Mouse (Mus musculus): Measurements from ENCODE around the gene Hpcal1.

The Hpcal1 gene

DNA sequence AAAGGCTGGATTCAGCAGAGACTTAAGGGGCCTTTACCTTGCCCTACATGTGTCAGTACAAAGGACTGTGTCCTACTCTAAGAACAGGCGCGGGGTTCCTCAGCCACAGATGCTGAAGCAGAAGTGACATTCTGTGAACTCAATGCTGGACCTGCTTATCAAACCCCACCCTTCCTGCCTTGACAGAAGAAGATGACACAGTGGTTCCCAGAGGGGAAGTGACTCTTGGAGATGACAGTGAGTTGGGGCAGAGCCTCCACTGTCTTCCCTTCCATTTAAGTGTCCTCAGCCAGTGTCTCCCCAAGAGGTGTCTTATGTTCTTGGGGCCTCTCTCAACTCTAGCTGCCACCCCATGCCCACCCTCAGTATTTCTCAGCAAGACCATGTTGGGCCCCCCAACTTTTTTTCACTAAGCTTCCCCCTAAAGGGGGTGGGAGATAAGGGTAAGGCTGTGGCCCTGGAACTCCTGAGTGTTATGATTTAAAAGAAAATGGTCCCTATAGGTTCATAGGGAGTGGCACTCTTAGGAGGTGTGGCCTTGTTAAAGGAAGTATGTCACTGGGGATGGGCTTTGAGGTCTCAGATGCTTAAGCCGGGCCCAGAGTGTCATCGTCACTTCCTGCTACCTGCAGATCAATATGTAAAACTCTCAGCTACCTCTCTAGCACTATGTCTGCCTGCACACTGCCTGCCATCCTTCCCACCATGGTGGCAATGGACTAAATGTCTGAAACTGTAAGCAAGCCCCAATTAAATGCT is 25.2 kb downstream of the Hpcal1 start:
- no peak for DNase-seq (ENCODE audit: low spot score in 2 of 2)

DNA sequence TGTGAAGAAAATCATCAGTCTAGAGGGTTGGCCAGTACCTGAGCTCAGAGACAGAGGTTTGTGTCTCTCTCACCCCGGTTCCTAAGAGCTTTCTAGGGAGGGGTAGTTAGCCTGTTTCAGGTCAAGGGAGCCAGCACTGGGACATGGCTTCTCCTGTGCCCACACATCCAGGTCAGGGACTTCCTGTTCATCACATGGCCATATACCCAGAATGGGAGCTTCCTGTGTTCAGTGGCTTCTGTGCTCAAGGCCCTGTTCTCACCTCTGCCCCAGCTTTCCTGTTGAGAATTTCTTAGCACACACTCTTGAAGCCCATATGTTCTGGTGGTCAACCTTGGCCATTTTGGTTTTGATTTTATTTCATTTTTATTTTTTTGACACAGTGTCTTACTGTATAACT is 26.6 kb downstream of the Hpcal1 start:
- DNase-seq (ENCODE audit: low spot score in 2 of 2), result no peak

DNA sequence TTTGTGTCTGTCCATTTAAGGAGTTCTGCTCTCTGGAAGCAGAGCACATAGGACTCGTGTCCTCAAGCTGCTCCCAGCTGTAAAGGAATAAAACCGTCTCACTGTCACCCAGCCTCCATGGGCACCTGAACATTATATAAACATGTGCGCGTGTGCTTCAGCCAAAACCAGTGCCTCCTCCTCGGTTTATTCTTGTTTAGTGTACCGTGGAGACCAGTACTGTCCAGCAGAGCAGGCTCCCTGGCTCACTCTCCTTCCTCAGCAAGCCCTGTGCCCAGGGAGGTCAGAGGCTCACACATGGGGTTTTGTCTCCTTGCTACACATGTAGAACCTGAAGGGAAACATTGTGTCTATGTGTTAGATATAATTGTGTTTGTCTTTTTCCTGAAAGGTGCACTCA is 27.5 kb downstream of the Hpcal1 start:
- no peak for DNase-seq (ENCODE audit: low spot score in 2 of 2)

DNA sequence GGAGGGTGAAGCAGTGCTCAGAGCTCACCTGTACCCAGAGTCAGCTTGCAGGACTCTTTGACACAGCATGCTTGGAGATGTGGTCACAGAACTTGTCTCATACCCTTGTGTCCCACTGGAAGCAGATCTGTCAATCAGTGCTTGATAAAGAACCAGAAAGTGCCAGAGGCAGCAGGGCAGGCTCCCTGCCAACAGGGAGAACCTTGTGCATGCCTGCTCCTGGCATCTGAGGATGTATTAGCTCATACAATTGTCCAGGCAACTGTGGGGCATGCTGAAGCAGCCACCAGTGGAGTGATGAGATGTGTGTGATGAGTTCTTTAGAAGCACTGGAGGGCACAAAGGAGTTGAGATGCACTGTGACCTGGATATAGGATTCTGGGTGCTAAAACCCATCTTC is 30.4 kb downstream of the Hpcal1 start:
- DNase-seq (ENCODE audit: low spot score in 2 of 2), result no peak

DNA sequence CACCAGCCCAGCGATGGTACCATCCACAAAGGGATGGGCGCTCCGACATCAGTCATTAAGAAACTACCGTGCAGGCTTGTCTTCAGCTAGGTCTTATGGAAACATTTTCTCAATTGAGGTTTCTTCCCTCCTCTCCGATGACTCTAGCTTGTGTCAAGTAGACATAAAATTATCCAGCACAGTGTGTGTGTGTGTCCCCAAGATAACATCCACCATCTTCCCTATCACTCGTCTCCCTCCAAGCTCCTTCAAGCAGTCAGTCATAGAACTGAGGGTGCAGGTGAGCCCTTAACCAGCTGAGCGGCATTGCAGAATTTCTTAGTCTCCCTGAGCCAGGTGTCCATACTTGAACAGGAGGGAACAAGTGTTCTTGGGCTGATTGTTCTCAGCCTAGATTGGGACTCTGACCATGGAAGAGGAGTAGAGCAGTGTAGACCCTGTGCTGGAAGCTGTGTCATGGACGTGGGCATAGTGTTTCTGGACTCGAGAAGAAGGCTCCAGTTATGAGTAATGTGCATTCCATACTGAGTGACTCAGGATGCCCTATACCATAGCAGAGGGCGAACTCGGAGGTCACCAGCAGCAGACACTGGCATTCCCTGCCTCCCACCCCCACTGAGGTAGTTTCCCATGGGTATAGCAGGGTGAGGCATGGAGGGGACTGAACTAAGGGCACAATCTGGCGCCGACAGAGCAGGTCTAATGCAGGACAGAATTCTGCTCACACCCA is 32.0 kb downstream of the Hpcal1 start:
- no peak for DNase-seq (ENCODE audit: low spot score in 2 of 2)

DNA sequence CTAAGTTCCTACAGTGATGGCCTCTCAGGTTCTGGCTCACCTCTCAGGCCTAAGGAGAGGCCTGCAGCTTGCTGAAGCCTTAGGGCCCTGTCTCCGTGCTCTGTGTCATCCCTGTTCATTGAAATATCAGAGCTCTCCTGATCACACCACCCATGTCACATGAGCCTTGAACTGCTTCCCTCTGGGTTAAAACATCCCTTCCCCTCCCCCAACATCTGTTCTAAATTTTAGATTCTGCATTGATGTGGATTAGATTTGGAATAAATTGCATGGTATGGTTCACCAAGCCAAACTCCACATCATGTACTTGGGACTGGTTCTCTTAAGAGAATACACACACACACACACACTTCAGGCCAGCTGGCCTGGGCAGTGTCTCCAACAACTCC is 32.5 kb downstream of the Hpcal1 start:
- no peak for DNase-seq (ENCODE audit: low spot score in 2 of 2)

DNA sequence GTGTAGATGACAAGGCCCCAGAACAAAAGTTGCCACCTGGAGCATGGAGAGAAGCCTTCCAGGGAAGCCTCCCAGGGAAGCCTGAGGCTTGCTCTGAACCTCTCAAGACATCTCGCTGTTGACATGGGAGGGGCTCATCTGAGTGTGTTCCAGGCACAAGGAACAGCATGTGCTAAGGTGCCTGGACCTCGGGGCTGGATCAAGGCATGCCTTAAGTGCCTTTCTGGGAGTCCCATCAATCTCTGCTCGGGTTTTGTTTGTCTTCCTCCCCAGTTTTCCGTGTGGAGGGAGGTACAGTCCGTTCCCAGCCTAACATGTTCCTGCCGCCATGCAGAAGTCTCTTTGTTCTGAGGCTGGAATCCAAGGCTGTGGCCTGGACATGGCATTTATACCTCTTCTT is 33.3 kb downstream of the Hpcal1 start:
- DNase-seq (ENCODE audit: low spot score in 2 of 2), result no peak

DNA sequence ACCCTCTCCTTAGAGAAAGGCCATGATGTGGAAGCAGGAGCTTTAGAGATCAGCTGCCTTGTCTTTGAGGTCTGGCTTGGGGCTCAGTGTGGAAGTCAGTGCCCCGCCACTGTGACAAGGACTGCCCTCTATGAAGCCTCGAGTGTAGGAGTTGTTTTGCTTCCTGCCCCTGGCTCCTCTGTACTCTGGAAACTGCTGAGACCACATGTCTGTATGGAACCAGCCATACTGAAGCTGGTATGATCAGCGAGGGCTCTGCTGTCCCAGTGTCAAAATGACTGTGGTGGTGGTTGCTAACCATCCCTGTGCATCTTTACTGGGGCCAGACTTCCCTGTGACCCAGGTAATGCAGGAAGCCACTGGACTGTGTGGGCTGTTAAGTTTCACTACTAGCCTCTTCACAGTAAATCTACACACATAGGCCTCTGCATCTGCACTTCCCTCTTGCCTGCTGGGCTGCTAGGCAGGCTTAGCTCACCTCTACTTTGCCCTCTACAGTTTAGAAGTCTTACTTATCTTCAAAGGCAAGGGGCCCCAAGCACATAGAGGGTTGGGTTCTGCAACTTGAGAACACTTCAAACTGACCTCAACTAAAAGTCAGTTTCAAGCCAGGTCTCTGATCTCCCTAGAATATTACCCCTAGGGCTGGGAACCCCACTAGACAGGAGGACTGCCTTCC is 33.9 kb downstream of the Hpcal1 start:
- no peak for DNase-seq (ENCODE audit: low spot score in 2 of 2)

DNA sequence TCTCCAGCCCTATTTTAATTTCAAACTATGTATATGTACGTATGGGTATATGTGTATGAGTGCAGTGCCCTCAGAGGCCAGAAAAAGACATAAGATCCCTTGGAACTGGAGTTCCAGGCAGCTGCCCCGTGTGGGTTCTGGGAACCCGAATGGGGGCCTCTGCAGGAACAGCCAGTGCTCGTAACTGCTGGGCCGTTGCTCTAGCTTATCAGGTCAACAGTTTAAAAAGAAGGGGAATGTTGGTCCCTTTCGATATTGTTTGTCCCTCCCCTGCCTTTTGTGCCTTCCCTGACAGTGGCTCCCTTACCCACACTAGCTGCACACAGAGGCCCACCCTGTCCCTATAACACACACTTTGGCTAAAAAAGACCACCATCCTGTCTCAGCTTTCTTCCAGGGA is 34.9 kb downstream of the Hpcal1 start:
- no peak for DNase-seq (ENCODE audit: low spot score in 2 of 2)

DNA sequence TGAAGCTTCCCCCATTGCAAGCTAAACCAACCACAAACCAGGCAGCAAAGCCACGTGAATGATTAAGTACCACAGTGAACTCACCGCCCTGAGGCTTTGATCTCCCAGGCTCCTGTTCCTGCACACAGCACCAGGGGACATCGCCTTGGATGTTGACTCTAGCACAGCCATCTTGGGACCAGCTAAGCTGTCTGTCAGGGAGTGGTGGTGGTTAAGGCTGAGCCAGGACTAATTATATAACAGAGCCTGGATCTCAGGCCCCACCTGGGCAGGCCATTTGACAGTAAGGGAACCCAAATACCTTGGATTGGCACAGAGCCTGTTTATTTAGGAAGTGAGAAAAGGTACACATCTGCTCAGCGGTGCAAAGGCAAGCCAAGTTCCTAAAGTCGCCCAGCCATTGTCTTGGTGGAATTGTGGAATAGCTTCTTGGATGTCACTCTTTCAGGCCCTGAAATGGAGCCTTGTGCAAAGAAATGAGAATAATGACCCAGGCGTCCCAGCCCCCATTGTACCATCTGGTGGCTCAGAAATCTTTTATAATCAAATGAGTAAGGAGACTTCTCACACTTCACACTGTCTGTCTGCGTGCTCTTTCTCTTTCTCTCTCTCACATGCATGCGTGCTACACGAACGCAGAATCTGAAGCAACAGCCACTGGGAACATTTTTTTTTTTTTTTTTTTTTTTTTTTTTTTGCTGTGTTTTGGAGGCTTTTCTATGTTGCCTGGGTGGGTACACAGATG is 36.1 kb downstream of the Hpcal1 start:
- no peak for DNase-seq (ENCODE audit: low spot score in 2 of 2)

DNA sequence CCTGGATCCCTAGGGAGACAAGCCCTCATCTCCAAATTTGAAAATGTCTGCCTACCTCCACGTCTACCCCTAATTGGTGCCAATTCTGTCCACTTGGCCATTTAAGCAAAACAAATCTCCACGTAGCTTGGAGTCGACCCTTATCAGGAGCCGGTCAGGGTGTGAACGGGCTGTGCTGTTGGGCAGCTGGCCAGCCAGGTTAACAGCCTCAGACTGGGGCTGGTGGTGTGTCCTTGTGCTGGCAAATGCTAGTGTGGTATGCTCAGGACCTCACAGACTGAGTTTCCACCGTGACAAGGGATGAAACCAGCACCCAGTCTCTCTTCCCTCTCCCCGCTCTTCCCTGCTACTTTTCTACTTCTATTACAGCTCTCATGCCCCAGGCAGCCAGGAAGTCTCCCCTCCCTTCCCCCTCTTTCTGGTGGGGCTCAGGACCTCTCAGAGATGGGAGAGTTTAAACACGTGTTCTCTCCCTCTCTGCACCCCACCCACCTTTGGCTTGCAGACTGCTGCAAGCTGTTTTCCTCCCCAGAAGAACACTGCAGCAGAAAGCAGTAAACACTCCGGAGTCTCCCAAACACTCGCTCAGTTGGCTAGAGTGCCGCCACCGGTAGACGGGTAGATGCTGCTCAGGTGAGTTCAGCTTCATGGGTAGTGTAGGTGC is 37.2 kb downstream of the Hpcal1 start:
- DNase-seq (ENCODE audit: low spot score in 2 of 2), result peak; percentile 23 to 54

DNA sequence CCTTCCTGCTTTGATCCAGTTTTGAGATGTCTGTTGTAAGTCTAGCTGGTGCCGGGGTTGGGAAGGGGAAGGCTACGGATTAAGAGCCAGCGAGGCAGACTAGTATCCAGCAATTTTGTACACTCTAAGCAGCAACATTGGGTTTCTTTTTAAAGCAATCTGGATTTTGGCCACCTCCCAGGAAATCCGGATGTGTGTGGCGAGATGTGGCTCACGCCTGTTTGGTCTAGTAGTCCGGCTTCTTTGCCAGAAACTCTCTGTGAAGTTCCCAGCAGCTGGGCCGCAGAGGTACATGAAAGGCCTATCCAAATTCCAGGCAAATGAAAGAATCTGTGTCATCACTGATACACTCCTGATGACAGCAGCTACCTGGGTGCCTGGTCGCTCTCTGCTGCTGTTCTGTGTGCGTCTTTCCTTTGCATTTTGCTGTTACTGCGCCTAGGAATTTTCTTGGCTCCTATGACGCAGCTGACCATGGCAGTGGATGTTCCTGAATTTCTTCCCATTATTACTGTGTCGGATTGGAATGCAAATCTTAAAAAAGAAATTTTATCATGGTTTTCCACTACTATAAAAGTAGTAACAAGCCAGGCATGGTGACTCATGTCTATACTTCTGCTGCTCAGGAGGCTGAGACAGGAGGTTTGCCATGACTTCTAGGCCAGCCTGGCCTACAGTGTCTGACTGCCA is 38.7 kb downstream of the Hpcal1 start:
- peak; percentile 30 to 50 for DNase-seq (ENCODE audit: low spot score in 2 of 2)

DNA sequence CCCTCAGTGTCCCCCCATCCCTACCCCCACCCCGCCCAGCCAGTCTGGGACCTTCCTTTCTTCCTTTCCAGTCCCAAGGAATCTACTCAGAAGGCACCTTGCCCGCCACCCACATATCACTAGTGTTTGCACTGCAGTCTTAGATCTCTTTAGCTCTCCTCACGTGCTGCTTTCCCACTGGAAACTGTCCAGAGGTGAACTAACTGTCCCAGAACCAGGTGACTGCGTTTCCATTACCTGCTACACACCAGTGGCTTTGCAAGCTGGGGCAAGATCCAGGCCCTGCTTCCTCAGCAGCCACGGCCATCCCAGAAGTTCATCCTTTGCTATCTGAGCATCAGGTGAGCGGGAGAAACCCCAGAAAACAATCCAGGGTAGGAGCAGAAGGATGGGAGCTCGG is 41.4 kb downstream of the Hpcal1 start:
- DNase-seq (ENCODE audit: low spot score in 2 of 2), result no peak

DNA sequence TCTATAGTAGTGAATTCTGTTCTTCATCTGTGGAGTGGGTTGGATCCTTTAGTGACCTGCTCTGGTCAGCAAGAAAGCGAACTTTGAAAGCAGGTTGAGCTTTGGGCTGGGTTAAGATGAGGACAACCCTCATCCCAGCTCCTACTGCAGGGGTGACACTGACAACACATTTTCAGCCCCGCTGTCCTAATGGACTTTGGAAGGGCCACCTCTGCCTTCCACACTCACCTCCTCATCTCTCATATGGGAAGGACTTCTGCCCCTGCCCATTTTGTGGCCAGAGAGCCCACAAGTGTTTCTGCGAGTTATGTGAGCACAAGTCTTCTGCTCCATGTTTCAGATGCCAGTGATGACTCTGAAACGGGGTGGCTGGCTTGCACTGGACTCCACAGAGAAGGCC is 41.9 kb downstream of the Hpcal1 start:
- no peak for DNase-seq (ENCODE audit: low spot score in 2 of 2)

DNA sequence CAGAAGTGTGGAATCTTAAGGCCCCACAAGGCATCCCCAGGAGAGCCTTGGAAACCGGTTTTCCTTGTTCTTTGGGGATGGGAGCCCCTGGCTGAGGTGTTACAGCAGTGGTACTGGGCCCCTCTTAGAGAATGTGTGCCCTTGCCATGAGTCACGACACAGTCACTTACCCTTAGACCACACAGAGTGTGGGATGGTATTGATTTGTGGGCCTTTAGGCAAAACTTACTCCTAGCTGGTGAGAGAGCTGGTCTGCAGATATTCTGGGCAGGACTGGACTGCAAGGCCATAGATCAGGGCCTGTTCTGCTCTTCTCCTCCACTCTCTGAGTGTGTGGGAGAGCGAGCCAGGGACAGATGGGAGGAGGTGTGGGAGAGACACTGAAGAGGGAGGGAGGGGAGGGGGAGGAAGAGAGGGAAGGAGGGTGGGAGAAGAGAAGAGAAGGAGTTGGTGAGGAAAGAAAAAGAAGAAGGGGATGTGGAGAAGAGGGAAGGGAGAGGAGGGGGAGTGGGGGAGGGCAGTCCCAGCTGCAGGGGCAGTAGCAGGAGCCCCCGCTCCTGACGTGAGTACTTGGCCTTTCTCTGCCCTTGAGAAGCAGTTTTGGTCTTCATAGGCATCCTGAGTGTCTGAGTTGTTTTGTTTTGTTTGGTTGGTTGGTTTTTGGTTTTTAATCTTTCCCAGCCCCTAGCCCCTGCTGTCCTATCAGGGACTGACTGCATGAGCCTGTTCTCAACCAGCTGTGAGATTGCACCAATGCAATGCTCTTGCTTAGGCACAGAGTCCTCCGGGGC is 42.7 kb downstream of the Hpcal1 start:
- DNase-seq (ENCODE audit: low spot score in 2 of 2), result no peak

DNA sequence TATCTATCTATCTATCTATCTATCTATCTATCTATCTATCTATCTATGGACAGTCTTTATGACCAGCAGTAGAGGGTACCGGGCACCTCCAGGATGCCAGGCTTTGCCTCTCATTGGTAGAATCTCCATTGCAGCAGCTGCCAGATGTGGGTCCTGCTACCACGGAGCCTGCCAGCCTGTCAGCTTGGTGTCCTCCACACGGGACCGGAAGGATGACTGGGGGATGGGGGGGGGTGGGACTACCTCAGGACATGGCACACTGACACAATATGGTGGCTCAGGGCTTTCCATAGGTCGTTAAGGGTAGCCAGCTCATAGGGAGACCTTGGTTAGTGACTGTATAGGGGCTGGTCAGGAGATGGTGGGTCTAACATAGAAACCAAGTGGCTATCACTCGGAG is 45.7 kb downstream of the Hpcal1 start:
- DNase-seq (ENCODE audit: low spot score in 2 of 2), result no peak

DNA sequence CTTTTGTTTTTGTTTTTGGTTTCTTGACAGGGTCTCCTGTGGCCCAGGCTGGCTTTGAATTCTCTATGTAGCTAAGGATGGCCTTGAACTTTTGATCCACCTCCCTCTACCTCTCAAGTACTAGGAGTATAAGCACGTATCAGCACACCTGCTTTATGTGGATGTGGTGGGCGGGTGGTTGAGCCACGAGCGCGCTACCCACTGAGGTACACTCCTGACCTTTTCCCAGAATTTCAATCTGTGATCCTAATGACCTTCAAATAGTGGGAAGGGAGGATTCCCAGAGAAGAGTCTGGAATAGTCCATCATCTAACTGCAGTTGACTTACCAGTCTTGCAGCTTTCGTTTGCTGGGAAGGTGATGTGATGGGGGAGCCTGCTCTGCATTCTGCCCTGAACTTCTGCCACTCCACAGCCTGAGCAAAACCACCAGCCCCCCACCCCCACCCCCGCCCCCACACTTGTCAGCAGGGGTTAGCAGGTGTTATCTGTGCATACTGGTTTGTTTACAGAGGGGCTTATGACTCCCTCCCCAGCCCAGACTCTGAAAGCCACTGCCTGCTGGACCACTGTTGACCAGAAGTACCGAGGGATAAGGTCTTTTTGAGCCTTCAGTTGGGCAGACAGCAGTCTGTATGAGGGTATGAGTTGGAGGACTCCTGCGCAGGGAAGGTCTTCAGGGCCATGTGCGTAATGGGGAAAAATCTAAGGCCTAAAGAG is 46.4 kb downstream of the Hpcal1 start:
- DNase-seq (ENCODE audit: low spot score in 2 of 2), result no peak

DNA sequence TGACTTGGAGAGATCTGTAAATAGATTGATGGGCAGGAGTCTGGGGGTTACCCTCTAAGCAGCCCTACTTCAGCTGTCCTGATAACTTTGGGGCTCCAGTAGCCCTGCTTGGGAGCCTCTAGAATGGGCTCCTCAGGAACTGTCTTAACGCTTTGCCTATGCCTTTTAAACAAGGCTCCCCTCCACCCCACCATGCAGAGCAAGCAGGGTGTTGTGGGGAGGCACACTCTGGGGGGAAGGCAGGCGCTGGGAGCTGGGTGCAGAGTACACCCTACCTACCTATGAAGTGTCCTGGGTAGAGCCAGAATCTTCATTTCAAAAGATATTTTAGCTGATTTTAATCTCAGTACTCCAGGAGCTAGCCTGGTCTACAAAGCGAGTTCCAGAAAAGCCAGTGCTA is 47.2 kb downstream of the Hpcal1 start:
- no peak for DNase-seq (ENCODE audit: low spot score in 2 of 2)

DNA sequence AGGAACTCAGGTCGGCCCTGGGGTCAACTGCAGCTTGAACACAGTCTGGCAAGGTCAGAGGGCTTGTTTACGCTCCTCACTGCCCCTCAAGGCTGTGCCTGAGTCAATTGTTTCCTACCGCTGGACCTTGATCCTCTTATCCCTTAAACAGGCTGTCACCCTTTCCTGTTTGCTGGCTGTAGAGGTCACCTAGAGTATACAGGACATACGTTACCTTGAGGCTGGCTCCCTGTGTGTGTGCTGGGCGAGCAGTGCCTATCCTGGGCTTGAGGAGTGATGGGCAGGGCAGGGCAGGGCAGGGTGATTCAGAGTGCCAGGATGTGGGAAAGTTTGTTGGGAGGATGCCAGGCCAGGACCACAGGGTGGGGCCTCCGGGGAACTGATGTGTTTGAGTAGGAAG is 47.8 kb downstream of the Hpcal1 start:
- DNase-seq (ENCODE audit: low spot score in 2 of 2), result no peak

DNA sequence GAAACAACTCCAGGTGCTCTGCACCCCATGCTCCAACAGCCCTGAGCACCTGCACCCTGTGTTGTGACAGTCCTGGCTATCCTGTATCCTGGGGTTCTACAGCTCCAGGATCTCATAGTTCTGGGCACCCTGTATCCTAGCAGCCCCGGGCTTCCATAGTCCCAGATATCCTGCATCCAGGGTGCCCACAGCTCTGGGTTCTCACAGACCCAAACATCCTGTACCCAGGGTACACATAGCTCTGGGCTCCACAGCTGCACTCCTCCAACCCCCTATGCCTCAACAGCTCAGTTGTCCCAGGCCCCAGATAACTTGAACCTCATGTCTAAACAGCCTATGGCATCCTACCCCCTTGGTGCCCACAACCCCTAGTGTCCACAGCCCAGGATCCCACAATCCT is 49.6 kb downstream of the Hpcal1 start:
- DNase-seq (ENCODE audit: low spot score in 2 of 2), result no peak

Measured in urinary bladder, postnatal 36 days (tissue).